Mouse (Mus musculus) limb, embryonic 12.5 days (tissue): Measurements from ENCODE around the gene Mcu. TPM values are rescaled to one million over a fixed set of nuclear protein-coding genes. Genes with fewer than 3 reads are reported as not detected.

Experiments used
- ATAC-seq: fragments of 200-750 bp; cut with Nextera tagmentation; 2 replicates; pipeline ENCODE4 v1.8.0; 2017; ENCODE audit warnings: low read depth, moderate TSS enrichment; ENCODE audit not compliant: insufficient number of reproducible peaks, insufficient read depth, low FRiP score, low TSS enrichment
- H3K27ac ChIP-seq: fragments of 300-500 bp; sonication (generic); 2 replicates; pipeline ENCODE4 v1.5.1; 2016; ENCODE audit warnings: mild to moderate bottlenecking, moderate library complexity
- H3K27me3 ChIP-seq: fragments of 300-500 bp; sonication (generic); 2 replicates; pipeline ENCODE4 v1.6.1; 2016; ENCODE audit warnings: mild to moderate bottlenecking, moderate library complexity
- H3K36me3 ChIP-seq: fragments of 300-500 bp; sonication (generic); 2 replicates; pipeline ENCODE4 v1.6.1; 2016; ENCODE audit warnings: mild to moderate bottlenecking, moderate library complexity
- H3K4me1 ChIP-seq: fragments of 300-500 bp; sonication (generic); replicated peaks from 2 replicates; pipeline ENCODE4 v1.6.1; 2016
- H3K4me2 ChIP-seq: fragments of 300-500 bp; sonication (generic); 2 replicates; pipeline ENCODE4 v1.6.1; 2016; ENCODE audit warnings: mild to moderate bottlenecking, moderate library complexity
- H3K4me3 ChIP-seq: fragments of 300-500 bp; sonication (generic); replicated peaks from 2 replicates; pipeline ENCODE4 v1.5.1; 2016; ENCODE audit warnings: mild to moderate bottlenecking
- H3K9ac ChIP-seq: fragments of 300-500 bp; sonication (generic); replicated peaks from 2 replicates; pipeline ENCODE4 v1.6.1; 2016; ENCODE audit warnings: mild to moderate bottlenecking, moderate library complexity
- H3K9me3 ChIP-seq: fragments of 300-500 bp; sonication (generic); 2 replicates; pipeline ENCODE4 v1.6.1; 2016; ENCODE audit warnings: mild to moderate bottlenecking, moderate library complexity
- WGBS: fragments of 180-500 bp; shearing (Covaris S2); methylation state at CpG from one replicate; pipeline ENCODE4 v1.1.7; 2016; 5-methylcytosine and 5-hydroxymethylcytosine counted together
- polyA plus RNA-seq: library from polyadenylated mRNA; unstranded; fragments of >200 nt; fragmentation: Nextera tagmentation; extraction: Ambion mirVana; gene quantifications from 2 replicates; pipeline ENCODE4 v1.2.1, GENCODE M21; 2016

The Mcu gene
- polyA plus RNA-seq, 1 experiment from 2014 or later: 48.4 TPM

DNA sequence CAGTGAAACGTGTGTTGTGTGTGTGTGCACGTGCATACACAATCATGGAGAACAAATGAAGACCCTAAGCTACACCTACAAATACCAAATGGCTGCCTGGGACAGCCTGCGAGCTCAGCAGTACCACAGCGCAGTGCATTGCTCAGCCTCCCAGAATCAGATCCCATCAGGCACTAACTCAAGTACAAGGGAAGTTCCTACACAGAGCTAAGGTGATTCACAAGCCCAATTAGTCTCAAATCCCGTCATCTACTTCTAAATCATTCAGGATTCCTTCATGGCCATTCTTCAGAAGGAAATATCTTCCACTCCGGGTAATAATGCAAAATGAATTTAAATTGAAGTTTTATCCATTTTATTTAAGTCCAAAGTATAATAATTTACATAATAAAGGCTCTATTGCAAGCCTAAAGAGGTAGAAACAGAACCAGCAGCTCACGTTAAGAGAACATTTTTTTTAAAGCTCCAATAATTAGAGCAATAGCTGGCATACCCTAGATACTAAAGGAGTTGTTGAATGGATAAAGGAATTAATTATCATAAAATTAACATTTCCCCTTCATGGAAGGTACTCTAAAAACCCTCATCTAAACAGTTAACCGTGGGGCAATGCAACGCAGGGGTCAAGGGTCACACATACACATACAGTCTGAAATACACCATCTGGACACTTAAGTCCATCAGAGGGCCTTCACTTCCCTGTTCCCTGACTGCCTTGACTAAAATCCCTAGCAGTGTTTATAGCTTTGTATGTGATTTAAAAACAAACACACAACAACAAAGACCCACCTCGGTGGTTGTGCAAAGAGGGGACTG is 47.6 kb downstream of the Mcu start:
- Histone ChIP-seq H3K4me3 (no peak overlapping the region), H3K27ac (no peak overlapping the region), H3K9me3 (peaks cover 15% of the 10 kb centered on the region), H3K4me2 (no peak overlapping the region), H3K9ac (no peak overlapping the region), H3K4me1 (peaks cover 65% of the 10 kb centered on the region), H3K36me3 (peaks cover 6% of the 10 kb centered on the region; the same call in 1 of the 2 replicates), H3K27me3 (no peaks in the 10 kb centered on the region)
- WGBS: 76% methylated on average over 10 of the region's 10 CpGs
- no peak for ATAC-seq

DNA sequence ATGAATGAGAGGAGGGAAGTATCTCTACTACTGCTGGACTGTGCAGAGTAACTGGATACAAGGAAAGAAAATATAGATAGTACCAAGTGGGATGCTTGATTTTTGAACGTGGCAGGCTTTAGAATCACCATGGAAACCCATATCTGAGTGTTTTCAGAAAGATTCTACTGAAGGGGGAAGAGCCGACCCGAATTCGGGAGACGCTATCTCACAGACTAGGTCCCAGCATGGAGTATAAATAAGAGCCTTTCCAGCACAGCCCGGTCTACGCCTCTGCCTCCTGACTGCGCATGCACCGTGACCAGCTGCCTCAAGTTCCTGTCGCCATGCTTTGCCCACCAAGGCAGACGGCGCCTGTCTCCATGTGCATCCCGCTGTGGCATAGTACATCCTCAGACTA is 49.5 kb downstream of the Mcu start:
- no peak for ATAC-seq
- 93% methylated on average over 13 of the region's 13 CpGs for WGBS

GRCm38 (mm10) chr10:59565995-59566410 is 50.5 kb downstream of the Mcu start:
- H3K36me3 ChIP-seq: peaks cover 3% of the 10 kb centered on the region; the same call in 1 of the 2 replicates
- H3K27ac ChIP-seq: peak overlapping the region; percentile 92
- no peak overlapping the region for H3K9ac ChIP-seq
- WGBS: 39% methylated on average over 2 of the region's 2 CpGs
- peaks cover 71% of the 10 kb centered on the region for H3K4me1 ChIP-seq
- H3K27me3 ChIP-seq: no peaks in the 10 kb centered on the region
- no peak overlapping the region for H3K4me3 ChIP-seq
- peak overlapping the region; percentile 11 for H3K4me2 ChIP-seq
- no peaks in the 10 kb centered on the region for H3K9me3 ChIP-seq
- ATAC-seq: peak; percentile 88

More for the DNA sequence above, 49.5 kb downstream of the Mcu start:
- peaks cover 74% of the 10 kb centered on the region for H3K4me1 ChIP-seq
- no peak overlapping the region for H3K4me2 ChIP-seq
- H3K27ac ChIP-seq: peak overlapping the region; percentile 85
- H3K4me3 ChIP-seq: no peak overlapping the region
- H3K9ac ChIP-seq: no peak overlapping the region
- peaks cover 3% of the 10 kb centered on the region; the same call in 1 of the 2 replicates for H3K36me3 ChIP-seq
- no peaks in the 10 kb centered on the region for H3K27me3 ChIP-seq
- H3K9me3 ChIP-seq: no peaks in the 10 kb centered on the region

GRCm38 (mm10) chr10:59564551-59564950 is 51.9 kb downstream of the Mcu start:
- peaks cover 3% of the 10 kb centered on the region; the same call in 1 of the 2 replicates for H3K36me3 ChIP-seq
- no peaks in the 10 kb centered on the region for H3K27me3 ChIP-seq
- no peak overlapping the region for H3K4me2 ChIP-seq
- no peak overlapping the region for H3K9ac ChIP-seq
- no peaks in the 10 kb centered on the region for H3K9me3 ChIP-seq
- H3K4me3 ChIP-seq: no peak overlapping the region
- H3K4me1 ChIP-seq: peaks cover 59% of the 10 kb centered on the region
- no peak for ATAC-seq
- peak overlapping the region; percentile 92 for H3K27ac ChIP-seq
- WGBS: 79% methylated on average over 5 of the region's 5 CpGs

- Histone ChIP-seq H3K27ac (peak overlapping the region; percentile 73; the same call in 1 of the 2 replicates), H3K4me3 (no peak overlapping the region), H3K27me3 (no peaks in the 10 kb centered on the region), H3K4me2 (no peak overlapping the region), H3K9ac (no peak overlapping the region), H3K36me3 (peaks cover 1% of the 10 kb centered on the region; the same call in 1 of the 2 replicates), H3K4me1 (peaks cover 44% of the 10 kb centered on the region), H3K9me3 (no peaks in the 10 kb centered on the region)
- ATAC-seq: 0 out of 2 replicates have a peak, but pooled peaks have one; percentile 65
- WGBS: 49% methylated on average over 4 of the region's 4 CpGs
Measured at GRCm38 (mm10) chr10:59562511-59562910, 54.0 kb downstream of the Mcu start.

DNA sequence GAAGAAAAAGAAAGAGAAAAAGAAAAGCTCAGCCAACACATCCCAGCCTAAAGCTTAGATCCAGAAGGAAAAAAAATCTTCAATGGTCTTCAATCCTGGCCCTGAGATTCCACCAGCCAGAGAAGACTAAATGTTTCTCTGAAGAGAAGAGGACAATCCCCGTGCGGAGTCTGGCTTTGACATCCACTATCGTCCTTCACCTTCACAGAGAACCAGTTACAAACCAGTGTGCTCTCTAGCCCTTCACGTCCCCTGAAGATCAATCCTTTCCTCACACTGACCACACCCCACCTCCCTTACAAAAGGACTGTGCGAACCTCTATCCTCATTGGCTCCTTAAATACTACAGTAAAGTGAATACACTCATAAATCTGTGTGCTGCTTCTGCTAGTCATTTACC is 56.4 kb downstream of the Mcu start:
- WGBS: 89% methylated on average over 5 of the region's 5 CpGs
- ATAC-seq: no peak
- no peak overlapping the region for H3K27ac ChIP-seq
- H3K4me2 ChIP-seq: no peak overlapping the region
- no peaks in the 10 kb centered on the region for H3K9me3 ChIP-seq
- H3K9ac ChIP-seq: no peak overlapping the region
- no peaks in the 10 kb centered on the region for H3K27me3 ChIP-seq
- H3K36me3 ChIP-seq: no peaks in the 10 kb centered on the region
- peaks cover 33% of the 10 kb centered on the region for H3K4me1 ChIP-seq
- H3K4me3 ChIP-seq: no peak overlapping the region

DNA sequence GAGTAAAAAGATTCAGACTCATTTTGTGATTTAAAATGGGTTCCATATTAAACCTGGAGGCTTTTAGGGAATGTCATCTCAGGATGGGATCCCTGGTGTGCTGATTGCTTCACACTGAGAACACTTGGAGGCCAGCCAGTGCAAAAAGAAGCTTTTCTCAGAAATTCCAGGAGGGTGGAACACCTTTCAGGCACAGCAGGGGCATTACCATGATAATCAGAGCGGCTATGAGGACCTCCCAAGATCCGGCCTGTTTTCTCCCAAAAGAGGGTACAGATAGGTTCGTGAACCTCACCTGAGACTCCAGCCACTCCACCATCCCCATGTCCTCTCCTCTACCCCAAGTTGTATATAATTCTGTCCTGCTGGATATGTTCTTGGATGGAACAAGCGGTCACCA is 57.9 kb downstream of the Mcu start:
- Histone ChIP-seq H3K4me3 (no peak overlapping the region), H3K4me1 (peaks cover 19% of the 10 kb centered on the region), H3K9me3 (peaks cover 2% of the 10 kb centered on the region; the same call in 1 of the 2 replicates), H3K4me2 (no peak overlapping the region), H3K36me3 (no peaks in the 10 kb centered on the region), H3K27me3 (no peaks in the 10 kb centered on the region), H3K9ac (no peak overlapping the region), H3K27ac (no peak overlapping the region)
- WGBS: 78% methylated on average over 4 of the region's 4 CpGs
- no peak for ATAC-seq

DNA sequence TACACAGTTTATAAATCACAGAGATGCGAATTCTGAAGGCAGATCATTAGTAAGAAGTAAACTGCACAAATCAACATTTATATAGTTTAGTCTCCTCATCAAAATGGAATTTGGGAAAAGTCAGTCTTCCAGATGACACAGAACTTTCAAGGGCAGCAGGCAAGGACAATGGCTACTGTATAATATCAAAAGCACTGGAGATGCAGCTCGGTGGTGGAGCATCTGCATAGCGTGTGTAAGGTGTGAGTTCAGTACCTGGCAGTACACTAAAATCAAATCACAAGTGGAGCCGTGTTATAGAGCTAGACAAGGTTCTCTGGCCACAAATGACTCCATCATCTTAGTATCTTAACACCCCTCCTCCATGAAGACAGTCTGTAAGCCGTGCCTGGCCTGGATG is 58.3 kb downstream of the Mcu start:
- no peaks in the 10 kb centered on the region for H3K36me3 ChIP-seq
- 86% methylated on average over 5 of the region's 5 CpGs for WGBS

GRCm38 (mm10) chr10:59556541-59556940 is 60.0 kb downstream of the Mcu start:
- Histone ChIP-seq H3K4me1 (peaks cover 11% of the 10 kb centered on the region), H3K27ac (no peak overlapping the region), H3K36me3 (no peaks in the 10 kb centered on the region), H3K4me3 (no peak overlapping the region), H3K9ac (no peak overlapping the region; the same call in 1 of the 2 replicates), H3K9me3 (peaks cover 2% of the 10 kb centered on the region; the same call in 1 of the 2 replicates), H3K27me3 (no peaks in the 10 kb centered on the region), H3K4me2 (no peak overlapping the region)
- WGBS: 30% methylated on average over 5 of the region's 5 CpGs
- ATAC-seq: no peak

More for the DNA sequence above, 58.3 kb downstream of the Mcu start:
- no peak overlapping the region for H3K4me3 ChIP-seq
- H3K4me1 ChIP-seq: peaks cover 19% of the 10 kb centered on the region
- H3K9ac ChIP-seq: no peak overlapping the region
- peaks cover 2% of the 10 kb centered on the region; the same call in 1 of the 2 replicates for H3K9me3 ChIP-seq
- H3K27me3 ChIP-seq: no peaks in the 10 kb centered on the region
- no peak for ATAC-seq
- no peak overlapping the region for H3K4me2 ChIP-seq
- H3K27ac ChIP-seq: no peak overlapping the region

GRCm38 (mm10) chr10:59554243-59554642 is 62.2 kb downstream of the Mcu start:
- Histone ChIP-seq H3K27me3 (no peaks in the 10 kb centered on the region), H3K4me3 (no peak overlapping the region)

DNA sequence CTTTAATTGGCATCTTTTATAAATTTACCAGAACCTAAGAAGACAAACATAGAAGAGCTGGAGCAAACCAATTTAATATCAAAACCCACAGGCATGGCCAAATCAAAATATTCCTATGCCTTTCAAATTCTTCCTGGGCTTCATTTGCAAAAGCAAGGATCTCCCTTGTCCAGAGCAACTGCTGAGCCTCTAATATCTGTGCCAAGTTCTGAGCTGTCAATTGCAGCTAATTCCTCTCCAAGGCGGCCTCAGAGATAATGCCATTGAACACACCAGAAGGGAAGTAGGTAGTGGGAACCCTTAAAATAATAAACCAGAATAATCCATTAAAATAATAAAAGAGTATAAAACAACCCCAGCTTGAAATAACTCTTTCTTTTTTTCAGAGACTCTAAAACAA is 64.0 kb downstream of the Mcu start:
- Histone ChIP-seq H3K27ac (0 out of 2 replicates have a peak overlapping the region, but pooled peaks have one; percentile 37), H3K27me3 (no peaks in the 10 kb centered on the region), H3K4me1 (peaks cover 11% of the 10 kb centered on the region), H3K4me3 (no peak overlapping the region), H3K4me2 (no peak overlapping the region), H3K9ac (no peak overlapping the region), H3K9me3 (peaks cover 10% of the 10 kb centered on the region; the same call in 1 of the 2 replicates), H3K36me3 (no peaks in the 10 kb centered on the region; the same call in 1 of the 2 replicates)
- no peak for ATAC-seq
- 87% methylated on average over 1 of the region's 1 CpGs for WGBS

More at GRCm38 (mm10) chr10:59554243-59554642, 62.2 kb downstream of the Mcu start:
- H3K36me3 ChIP-seq: no peaks in the 10 kb centered on the region
- no peak overlapping the region for H3K4me2 ChIP-seq
- no peak for ATAC-seq
- no peak overlapping the region for H3K9ac ChIP-seq
- peaks cover 11% of the 10 kb centered on the region for H3K4me1 ChIP-seq
- peaks cover 2% of the 10 kb centered on the region; the same call in 1 of the 2 replicates for H3K9me3 ChIP-seq
- no peak overlapping the region for H3K27ac ChIP-seq
- WGBS: 100% methylated on average over 1 of the region's 1 CpGs
